ENCODE assay signal across 12 mouse cellular contexts in genomic region chr12:118540336-118540735, GRCm38 (mm10).
"Had no signal": no experiment of that assay in that cellular context is flagged by ENCODE, and none has a peak within 500 bp of the region (broad histone marks: within the 10 kb centered on the region; RNA-seq: fewer than 3 reads in every experiment).

No protein-coding gene starts in this region.

- H3K36me3 ChIP-seq: midbrain, embryonic 13.5 days; neural tube, embryonic 13.5 days had no signal

- H3K27ac ChIP-seq: liver, embryonic 14.5 days; midbrain, embryonic 13.5 days; neural tube, embryonic 13.5 days had no signal

- DNase-seq: kidney, adult 8-10 months; kidney, postnatal 25 days; left cerebral cortex, postnatal 4 days; lung, adult 18-20 months; retina, postnatal 1 day; right cerebral cortex, postnatal 4 days; spleen, adult 18-20 months; thymus, adult 18-20 months; thymus, postnatal 14 days had no signal

- H3K9me3 ChIP-seq: midbrain, embryonic 13.5 days; neural tube, embryonic 13.5 days had no signal

- ATAC-seq: midbrain, embryonic 13.5 days had no signal

- H3K4me3 ChIP-seq: midbrain, embryonic 13.5 days; neural tube, embryonic 13.5 days had no signal

- H3K4me2 ChIP-seq: midbrain, embryonic 13.5 days; neural tube, embryonic 13.5 days had no signal

- H3K4me1 ChIP-seq: midbrain, embryonic 13.5 days; neural tube, embryonic 13.5 days had no signal

- H3K9ac ChIP-seq: liver, embryonic 14.5 days; midbrain, embryonic 13.5 days; neural tube, embryonic 13.5 days had no signal
